ENCODE assay signal across 26 mouse cellular contexts in genomic region chr10:53694757-53695156, GRCm38 (mm10). TPM values are rescaled to one million over a fixed set of nuclear protein-coding genes. Genes with fewer than 3 reads are reported as not detected.
DNase-seq lines count a peak whose midpoint lies in the region; ATAC-seq and TF ChIP-seq lines count a peak whose summit lies in the region.
"Had no signal": no experiment of that assay in that cellular context is flagged by ENCODE, and none has a peak within 500 bp of the region (broad histone marks: within the 10 kb centered on the region; RNA-seq: fewer than 3 reads in every experiment).

No protein-coding gene starts in this region.

- peak; percentile 19 for DNase-seq in heart, adult 11 months
- DNase-seq in lung, adult 2 months = no peak
- DNase-seq in kidney, postnatal 4 days = peak; percentile 20 to 28
- DNase-seq in stomach, postnatal 0 days (ENCODE audit: low spot score) = no peak
- no peak for DNase-seq in layer of hippocampus, adult 18-20 months (ENCODE audit: low spot score in 2 of 2)
- DNase-seq: adrenal gland, postnatal 25 days; cerebellum, adult 11-12 months; cerebellum, postnatal 25 days; gastrocnemius, postnatal 10 days; heart, adult 18-20 months; heart, postnatal 4 days; lung, postnatal 14 days; right cerebral cortex, adult 18-20 months had no signal

- no peaks in the 10 kb centered on the region for H3K36me3 ChIP-seq in heart, embryonic 11.5 days (ENCODE audit: control insufficient read depth, insufficient read depth, low read length)
- no peaks in the 10 kb centered on the region for H3K36me3 ChIP-seq in lung, embryonic 16.5 days (ENCODE audit: control insufficient read depth, insufficient read depth, low read length)
- H3K36me3 ChIP-seq in kidney, embryonic 16.5 days (ENCODE audit: insufficient read depth, low read length) = no peaks in the 10 kb centered on the region
- no peaks in the 10 kb centered on the region for H3K36me3 ChIP-seq in stomach, postnatal 0 days (ENCODE audit: control insufficient read depth, insufficient read depth, low read length)
- H3K36me3 ChIP-seq: heart, embryonic 12.5 days; hindbrain, embryonic 13.5 days; limb, embryonic 12.5 days; liver, embryonic 15.5 days; midbrain, embryonic 10.5 days; midbrain, embryonic 15.5 days; neural tube, embryonic 15.5 days had no signal

- no peak overlapping the region for H3K9ac ChIP-seq in heart, embryonic 11.5 days (ENCODE audit: low read depth, low read length)
- H3K9ac ChIP-seq in lung, embryonic 16.5 days (ENCODE audit: low read length) = no peak overlapping the region
- H3K9ac ChIP-seq in kidney, embryonic 16.5 days (replicated peaks; ENCODE audit: low read length) = no peak overlapping the region
- no peak overlapping the region for H3K9ac ChIP-seq in stomach, postnatal 0 days (ENCODE audit: low read length)
- H3K9ac ChIP-seq: forebrain, embryonic 13.5 days; heart, embryonic 12.5 days; hindbrain, embryonic 13.5 days; limb, embryonic 12.5 days; liver, embryonic 15.5 days; midbrain, embryonic 15.5 days; neural tube, embryonic 15.5 days had no signal

- no peak for ATAC-seq in heart, embryonic 11.5 days (replicated peaks; ENCODE audit: insufficient number of reproducible peaks, low FRiP score, low TSS enrichment)
- ATAC-seq in lung, embryonic 16.5 days (ENCODE audit: low read depth) = peak; percentile 57; the same call in 1 of the 2 replicates
- peak; percentile 70; the same call in 1 of the 2 replicates for ATAC-seq in kidney, embryonic 16.5 days (ENCODE audit: low FRiP score, low TSS enrichment)
- ATAC-seq in stomach, postnatal 0 days (ENCODE audit: low FRiP score, low TSS enrichment) = no peak
- ATAC-seq: CD4-positive, CD25-positive, alpha-beta regulatory T cell, adult 4 months; forebrain, embryonic 13.5 days; intestine, embryonic 16.5 days; midbrain, embryonic 15.5 days had no signal

- no peak for TF ChIP-seq EP300 in stomach, postnatal 0 days (optimal IDR thresholded peaks at IDR 0.05)

- 76% methylated on average over 5 of the region's 5 CpGs for WGBS in heart, embryonic 11.5 days (ENCODE audit: insufficient replicate concordance)
- 40% methylated on average over 5 of the region's 5 CpGs for WGBS in lung, embryonic 16.5 days
- 61% methylated on average over 5 of the region's 5 CpGs for WGBS in lung, adult 2 months
- WGBS in kidney, embryonic 16.5 days = 48% methylated on average over 5 of the region's 5 CpGs
- 48% methylated on average over 5 of the region's 5 CpGs for WGBS in stomach, postnatal 0 days

- no peaks in the 10 kb centered on the region for H3K27me3 ChIP-seq in heart, embryonic 11.5 days (ENCODE audit: control insufficient read depth, insufficient read depth, low read length)
- H3K27me3 ChIP-seq in lung, embryonic 16.5 days (ENCODE audit: control insufficient read depth, insufficient read depth, low read depth, low read length) = no peaks in the 10 kb centered on the region
- H3K27me3 ChIP-seq in kidney, embryonic 16.5 days (ENCODE audit: insufficient read depth, low read length) = no peaks in the 10 kb centered on the region
- no peaks in the 10 kb centered on the region for H3K27me3 ChIP-seq in stomach, postnatal 0 days (ENCODE audit: control insufficient read depth, insufficient read depth, low read length)
- H3K27me3 ChIP-seq: forebrain, embryonic 13.5 days; heart, embryonic 12.5 days; hindbrain, embryonic 13.5 days; limb, embryonic 12.5 days; liver, embryonic 15.5 days; midbrain, embryonic 15.5 days; neural tube, embryonic 15.5 days had no signal

- H3K4me1 ChIP-seq in heart, embryonic 11.5 days (ENCODE audit: control insufficient read depth, insufficient read depth, low read length) = no peaks in the 10 kb centered on the region
- H3K4me1 ChIP-seq in lung, embryonic 16.5 days (replicated peaks; ENCODE audit: control insufficient read depth, insufficient read depth, low read length) = no peaks in the 10 kb centered on the region
- H3K4me1 ChIP-seq in lung, adult 2 months (ENCODE audit: control insufficient read depth, insufficient read depth, low read length) = no peaks in the 10 kb centered on the region
- H3K4me1 ChIP-seq in kidney, embryonic 16.5 days (ENCODE audit: insufficient read depth, low read length) = no peaks in the 10 kb centered on the region
- no peaks in the 10 kb centered on the region for H3K4me1 ChIP-seq in stomach, postnatal 0 days (replicated peaks; ENCODE audit: control insufficient read depth, insufficient read depth)
- H3K4me1 ChIP-seq: forebrain, embryonic 13.5 days; hindbrain, embryonic 13.5 days; limb, embryonic 12.5 days; liver, embryonic 15.5 days; midbrain, embryonic 10.5 days; midbrain, embryonic 15.5 days had no signal

- no peak overlapping the region for H3K27ac ChIP-seq in heart, embryonic 11.5 days (ENCODE audit: low read depth, low read length)
- no peak overlapping the region for H3K27ac ChIP-seq in lung, embryonic 16.5 days (ENCODE audit: low read length)
- H3K27ac ChIP-seq in kidney, embryonic 16.5 days (ENCODE audit: low read length) = no peak overlapping the region
- H3K27ac ChIP-seq in stomach, postnatal 0 days (replicated peaks) = no peak overlapping the region
- H3K27ac ChIP-seq: forebrain, embryonic 13.5 days; hindbrain, embryonic 13.5 days; limb, embryonic 12.5 days; liver, embryonic 15.5 days; midbrain, embryonic 10.5 days; midbrain, embryonic 15.5 days; neural tube, embryonic 15.5 days had no signal

- no peak for TF ChIP-seq CTCF in lung, adult 2 months (IDR thresholded peaks at IDR 0.05; ENCODE audit: insufficient read depth, low read length)
- no peak for TF ChIP-seq CTCF in stomach, postnatal 0 days (IDR thresholded peaks at IDR 0.05; ENCODE audit: low read depth)

- H3K9me3 ChIP-seq in heart, embryonic 11.5 days (replicated peaks; ENCODE audit: control insufficient read depth, low read length) = no peaks in the 10 kb centered on the region
- no peaks in the 10 kb centered on the region for H3K9me3 ChIP-seq in lung, embryonic 16.5 days (ENCODE audit: control insufficient read depth, low read length)
- no peaks in the 10 kb centered on the region for H3K9me3 ChIP-seq in kidney, embryonic 16.5 days (ENCODE audit: low read length)
- H3K9me3 ChIP-seq in stomach, postnatal 0 days (ENCODE audit: control insufficient read depth, low read length) = no peaks in the 10 kb centered on the region
- H3K9me3 ChIP-seq: forebrain, embryonic 13.5 days; heart, embryonic 12.5 days; hindbrain, embryonic 13.5 days; limb, embryonic 12.5 days; liver, embryonic 15.5 days; midbrain, embryonic 10.5 days; midbrain, embryonic 15.5 days; neural tube, embryonic 15.5 days had no signal

- no peak for TF ChIP-seq POLR2A in lung, adult 2 months (IDR thresholded peaks at IDR 0.05; ENCODE audit: borderline replicate concordance, extremely low read depth, low read depth, low read length)

- no peak overlapping the region for H3K4me2 ChIP-seq in heart, embryonic 11.5 days
- no peak overlapping the region for H3K4me2 ChIP-seq in lung, embryonic 16.5 days (ENCODE audit: low read depth, low read length)
- H3K4me2 ChIP-seq in kidney, embryonic 16.5 days (replicated peaks; ENCODE audit: low read depth, low read length) = no peak overlapping the region
- no peak overlapping the region for H3K4me2 ChIP-seq in stomach, postnatal 0 days (replicated peaks; ENCODE audit: low read depth)
- H3K4me2 ChIP-seq: forebrain, embryonic 13.5 days; heart, embryonic 12.5 days; hindbrain, embryonic 13.5 days; limb, embryonic 12.5 days; liver, embryonic 15.5 days; midbrain, embryonic 15.5 days; neural tube, embryonic 15.5 days had no signal

- no peak overlapping the region for H3K4me3 ChIP-seq in heart, embryonic 11.5 days (ENCODE audit: low read depth, low read length)
- H3K4me3 ChIP-seq in lung, embryonic 16.5 days (ENCODE audit: low read length) = no peak overlapping the region
- H3K4me3 ChIP-seq in lung, adult 2 months (replicated peaks; ENCODE audit: extremely low read depth, low read depth, low read length) = no peak overlapping the region
- no peak overlapping the region for H3K4me3 ChIP-seq in kidney, embryonic 16.5 days (ENCODE audit: low read length)
- no peak overlapping the region for H3K4me3 ChIP-seq in stomach, postnatal 0 days (ENCODE audit: low read depth, low read length)
- H3K4me3 ChIP-seq: forebrain, embryonic 13.5 days; heart, embryonic 12.5 days; hindbrain, embryonic 13.5 days; limb, embryonic 12.5 days; liver, embryonic 15.5 days; midbrain, embryonic 10.5 days; midbrain, embryonic 15.5 days; neural tube, embryonic 15.5 days had no signal

RNA-seq across cellular contexts. Expression of gene Fam184a, which starts 56.2 kb away (rescaled TPM):
- 3.1 and 3.3 TPM in 2 replicates for polyA plus RNA-seq in heart, embryonic 11.5 days (2014; fragmentation: Nextera tagmentation; extraction: Ambion mirVana)
- 3.2 and 4.7 TPM in 2 replicates for polyA plus RNA-seq in lung, embryonic 16.5 days (2015; fragmentation: Nextera tagmentation; extraction: Ambion mirVana)
- 2.8 and 4.1 TPM in 2 replicates for polyA plus RNA-seq in lung, adult 2 months (2012; rRNA removed)
- polyA plus RNA-seq in kidney, embryonic 16.5 days (2015; fragmentation: Nextera tagmentation; extraction: Ambion mirVana) = 5.2 and 5.6 TPM in 2 replicates
- 0.65 and 1.2 TPM in 2 replicates for polyA plus RNA-seq in stomach, postnatal 0 days (2015; fragmentation: Nextera tagmentation; extraction: Ambion mirVana)
- 10 to 100 TPM; 23.4 to 24.6 TPM for total RNA-seq in layer of hippocampus, adult 18-20 months (2021)
- polyA plus RNA-seq: CD4-positive, CD25-positive, alpha-beta regulatory T cell, adult 4 months had no signal

Comparison
In these comparisons a context has a peak if more than half of its experiments do, and no peak if none do; other contexts are left out.
1. DNase-seq: peak in heart, adult 11 months (single experiment) and kidney, postnatal 4 days (2 of 2); none in lung, adult 2 months (single experiment), stomach, postnatal 0 days (single experiment) and layer of hippocampus, adult 18-20 months (0 of 2).
2. ATAC-seq: peak in lung, embryonic 16.5 days (single experiment) and kidney, embryonic 16.5 days (single experiment); none in heart, embryonic 11.5 days (single experiment) and stomach, postnatal 0 days (single experiment).